Mouse (Mus musculus) cerebellum, postnatal 10 days (tissue): ENCODE results near the gene Wdfy3.
A peak's percentile ranks its signal among the peaks of the same experiment; 100 is the strongest.
"Not testable (repeated sequence)": the region's sequence is repeated elsewhere in the genome, so short reads cannot be mapped to it uniquely, and the experiment has no call there.

Experiments used
- DNase-seq, 2 experiments: peaks; one replicate each; pipeline ENCODE4 v3.0.0; 2021; ENCODE audit warnings: mixed read lengths in 2 of 2

Wdfy3 gene

DNA sequence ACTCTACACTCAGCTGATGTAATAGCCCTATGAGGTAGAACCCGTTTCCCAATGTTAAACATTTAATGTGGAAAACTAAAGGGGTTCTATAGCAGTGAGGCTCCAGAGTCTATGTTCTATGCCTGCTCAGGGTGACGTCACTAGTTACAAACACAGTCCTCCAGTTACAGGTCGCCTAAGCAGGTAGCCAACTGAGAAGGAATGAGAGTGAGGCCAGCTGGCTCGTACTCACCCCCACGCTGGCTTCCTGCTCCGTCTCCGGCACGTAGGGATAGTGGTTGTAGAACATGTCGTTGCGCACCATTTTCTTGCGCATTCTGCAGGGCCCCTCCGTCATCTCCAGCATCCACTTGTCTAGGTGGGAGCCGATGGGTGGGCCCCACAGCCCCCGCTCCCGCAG is 187.5 kb downstream of the Wdfy3 start:
- peak; percentile 26 to 27 for DNase-seq

DNA sequence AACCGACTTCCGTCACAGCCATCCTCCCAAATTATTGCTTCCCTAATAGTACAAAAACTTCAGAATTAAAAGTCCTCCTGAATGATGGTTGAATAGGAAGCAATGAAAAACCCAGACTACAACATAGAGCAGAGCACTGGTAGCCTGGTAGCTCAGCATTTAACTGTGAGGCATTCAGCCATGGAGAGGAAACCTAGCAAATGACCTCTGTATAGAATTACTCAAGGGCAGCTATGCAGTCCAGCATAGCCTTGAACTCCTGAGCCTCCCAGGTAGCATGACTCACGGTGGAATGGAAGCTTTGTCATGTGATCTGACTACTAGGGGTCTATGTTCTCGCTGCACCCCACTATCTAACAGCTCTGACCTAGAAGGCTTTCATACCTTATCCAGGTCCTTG is 189.8 kb downstream of the Wdfy3 start:
- no peak for DNase-seq

DNA sequence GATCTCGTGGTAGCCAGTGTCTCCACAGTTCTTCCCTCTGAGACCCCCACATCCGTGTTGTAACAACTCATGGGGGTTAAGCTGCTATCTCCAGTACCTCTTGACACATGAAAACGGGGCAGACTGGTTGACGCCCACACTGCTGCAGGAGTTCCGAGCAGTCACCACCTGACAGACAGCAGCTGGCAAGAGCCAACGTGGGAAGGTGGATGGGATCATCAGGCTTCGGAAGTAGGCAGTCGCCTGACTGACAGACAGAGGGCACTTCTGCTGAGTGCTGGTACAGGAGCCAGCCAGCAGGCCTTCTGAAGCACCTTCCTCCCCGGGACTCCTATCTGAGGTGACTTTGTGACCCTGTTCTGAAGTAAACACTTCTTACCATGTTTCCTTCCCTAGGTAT is 191.3 kb downstream of the Wdfy3 start:
- DNase-seq = no peak

DNA sequence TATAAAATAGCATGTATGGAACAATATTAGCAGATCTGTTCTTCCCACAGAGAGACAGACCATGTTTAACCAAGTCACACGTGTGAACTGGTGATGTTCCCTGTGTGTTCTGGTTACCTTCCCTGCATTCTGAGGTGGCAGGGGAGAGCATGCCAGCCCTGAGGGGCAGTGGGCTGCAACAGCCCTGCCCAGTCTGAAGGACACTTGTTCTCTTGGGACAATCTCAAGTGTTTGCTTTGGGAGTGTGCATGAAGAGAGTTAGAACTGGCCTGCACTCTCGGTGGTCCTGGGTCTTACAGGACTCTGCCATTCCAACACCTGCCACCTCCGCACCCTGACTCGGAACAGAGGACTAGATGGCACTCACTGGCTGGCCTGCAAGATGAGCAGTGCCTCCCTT is 193.5 kb downstream of the Wdfy3 start:
- DNase-seq = no peak

DNA sequence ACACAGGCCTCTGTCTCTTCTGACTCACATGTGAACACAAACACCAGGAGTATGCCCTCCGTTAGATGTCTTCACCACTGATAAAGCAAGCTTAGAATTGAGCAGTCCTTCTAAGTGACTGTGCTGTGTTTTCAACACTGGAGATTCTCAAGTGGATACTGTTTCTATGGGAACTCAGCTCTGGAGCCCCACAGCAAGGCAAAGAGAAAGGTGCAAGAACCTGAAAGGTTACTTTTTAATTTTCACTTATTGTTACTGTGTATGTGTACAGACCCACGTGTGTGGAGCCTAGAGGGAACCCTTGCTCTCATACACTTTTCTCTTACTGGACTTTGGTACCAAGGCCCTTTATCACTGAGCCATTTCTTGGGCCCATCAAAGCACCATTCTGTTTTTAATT is 203.0 kb downstream of the Wdfy3 start:
- no peak for DNase-seq

DNA sequence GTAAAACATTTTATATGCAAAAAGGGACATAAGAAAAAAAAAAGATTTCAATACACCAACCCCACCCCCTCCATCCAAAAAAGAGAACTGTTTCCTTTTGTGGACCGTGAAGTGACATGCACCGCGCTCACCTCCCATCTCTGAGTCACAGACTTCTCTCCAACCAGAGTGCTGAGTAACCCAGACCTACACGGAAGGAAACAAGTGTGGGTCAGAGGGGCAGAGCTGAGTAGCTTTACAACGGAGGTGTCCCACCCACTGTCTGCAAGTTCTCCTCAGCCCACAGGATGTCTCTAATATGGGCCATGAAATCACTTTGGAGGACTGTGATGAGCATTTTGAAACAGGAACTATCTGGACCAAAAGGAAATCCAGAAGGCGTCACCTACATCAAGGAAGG is 205.8 kb downstream of the Wdfy3 start:
- no peak for DNase-seq

DNA sequence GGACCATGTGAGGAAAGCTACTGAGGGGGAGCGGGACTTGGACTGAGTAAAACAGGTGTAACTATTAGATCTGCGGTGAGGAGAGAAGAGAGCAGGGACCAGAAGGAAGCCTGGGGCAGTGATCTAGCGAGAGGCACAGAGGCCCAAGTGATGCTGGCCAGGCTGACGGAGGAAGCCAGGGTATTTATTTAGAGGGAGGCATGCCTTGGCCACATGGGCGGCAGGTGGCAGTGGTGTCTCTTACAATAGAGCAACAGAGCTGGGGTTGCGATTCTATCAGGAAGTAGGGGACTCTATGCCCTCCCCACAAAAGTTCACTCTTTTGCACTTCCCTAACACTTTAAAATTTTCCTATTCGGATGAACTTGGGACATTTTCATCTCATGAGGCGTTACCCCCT is 207.1 kb downstream of the Wdfy3 start:
- no peak for DNase-seq

DNA sequence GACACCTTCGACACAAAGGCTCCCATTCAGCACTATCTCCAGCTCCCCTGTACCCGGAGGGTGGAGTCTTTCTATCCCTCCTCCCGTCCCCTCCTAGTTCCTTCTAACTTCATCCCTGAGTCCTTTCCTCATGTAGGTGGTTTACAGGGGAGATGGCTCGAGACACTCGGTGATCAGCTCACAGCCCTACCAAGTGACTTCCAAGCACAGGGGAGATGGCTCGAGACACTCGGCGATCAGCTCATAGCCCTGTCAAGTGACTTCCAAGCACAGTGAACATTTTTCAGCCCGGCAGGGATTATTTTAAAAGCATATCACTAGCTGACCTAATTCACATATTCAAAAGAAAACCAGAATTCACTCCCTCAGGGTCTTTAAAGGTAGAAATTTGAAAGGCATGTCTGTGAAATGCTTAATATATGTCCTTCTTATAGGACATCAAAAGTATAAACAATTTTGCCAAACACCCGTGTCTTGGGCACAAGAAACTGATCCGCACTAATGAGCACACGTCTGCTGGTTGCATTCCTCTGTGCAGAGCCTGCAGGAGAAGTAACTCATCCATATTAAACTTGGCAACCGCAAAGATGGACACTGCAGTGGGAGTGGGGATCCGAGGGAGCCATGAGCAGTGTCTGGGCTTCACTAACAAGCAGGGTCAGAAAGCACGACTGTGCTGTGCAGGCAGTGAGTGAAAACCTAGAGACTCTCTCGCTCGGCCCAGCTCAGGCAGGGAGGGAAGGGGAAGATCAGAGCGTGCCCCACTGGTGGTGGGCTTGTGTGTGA is 207.7 kb downstream of the Wdfy3 start:
- DNase-seq = no peak

DNA sequence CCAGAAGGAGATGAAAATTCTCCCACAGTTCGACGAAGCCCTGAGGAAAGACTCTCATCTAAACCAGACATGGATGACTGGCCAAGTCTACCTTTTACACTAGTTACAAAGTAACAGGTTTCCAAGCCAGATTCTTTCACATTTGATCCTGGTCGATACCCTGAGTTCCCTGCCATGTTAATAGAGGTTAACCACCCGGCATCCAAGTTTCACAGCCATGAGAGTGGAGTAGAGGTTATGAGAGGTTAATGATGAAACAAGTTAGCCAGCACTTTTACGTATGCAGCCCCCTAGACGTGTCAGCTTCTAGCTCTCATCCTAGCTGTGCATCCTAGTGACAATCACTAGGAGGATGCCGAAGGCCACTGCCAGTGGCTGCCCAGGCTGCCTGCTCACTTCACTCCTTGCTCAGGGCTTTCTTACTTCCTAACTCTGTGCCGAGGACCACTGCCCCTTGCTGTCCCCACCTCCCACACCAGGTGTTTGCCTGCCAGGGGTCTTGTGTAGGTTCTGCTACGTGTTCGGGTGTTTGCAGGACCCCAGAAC is 210.8 kb downstream of the Wdfy3 start:
- DNase-seq = no peak

DNA sequence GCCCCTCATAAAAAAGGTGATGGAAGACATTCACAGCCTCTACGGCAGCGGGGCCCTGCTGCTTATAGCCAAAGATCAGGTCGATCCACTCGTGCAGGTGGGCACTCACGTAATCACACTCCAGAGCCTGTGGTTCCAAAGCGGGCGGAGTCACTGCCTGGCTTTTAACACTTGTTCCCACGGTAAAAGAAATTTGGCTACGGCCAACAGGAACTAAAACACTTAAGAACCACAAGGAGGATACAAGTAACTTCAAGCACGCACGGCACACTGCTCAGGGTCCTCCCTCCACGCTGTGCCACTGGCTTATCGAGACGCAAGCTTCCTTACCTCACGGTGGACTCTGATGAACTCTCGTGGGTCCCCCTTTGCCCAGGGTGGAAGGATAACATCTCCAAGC is 214.2 kb downstream of the Wdfy3 start:
- DNase-seq = no peak

DNA sequence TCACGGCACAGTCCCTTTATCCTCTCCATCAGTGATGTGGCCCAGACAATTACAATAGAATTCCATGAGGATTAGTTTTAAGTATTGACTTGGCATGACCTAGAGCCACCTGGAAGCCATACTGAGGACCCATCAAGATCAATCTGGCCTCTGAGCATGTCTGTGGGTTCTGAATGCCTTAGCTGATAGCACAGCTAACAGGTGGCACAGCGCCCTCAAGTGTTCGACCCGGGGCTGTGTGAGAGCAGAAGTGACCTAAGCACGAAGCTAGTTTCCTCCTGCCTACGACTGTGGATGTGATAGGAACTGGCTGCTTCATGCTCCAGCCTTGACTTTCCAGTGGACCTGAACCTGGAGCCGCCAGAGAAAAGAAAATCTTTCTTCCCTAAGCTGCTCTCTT is 215.1 kb downstream of the Wdfy3 start:
- peak; percentile 36 to 50 for DNase-seq

DNA sequence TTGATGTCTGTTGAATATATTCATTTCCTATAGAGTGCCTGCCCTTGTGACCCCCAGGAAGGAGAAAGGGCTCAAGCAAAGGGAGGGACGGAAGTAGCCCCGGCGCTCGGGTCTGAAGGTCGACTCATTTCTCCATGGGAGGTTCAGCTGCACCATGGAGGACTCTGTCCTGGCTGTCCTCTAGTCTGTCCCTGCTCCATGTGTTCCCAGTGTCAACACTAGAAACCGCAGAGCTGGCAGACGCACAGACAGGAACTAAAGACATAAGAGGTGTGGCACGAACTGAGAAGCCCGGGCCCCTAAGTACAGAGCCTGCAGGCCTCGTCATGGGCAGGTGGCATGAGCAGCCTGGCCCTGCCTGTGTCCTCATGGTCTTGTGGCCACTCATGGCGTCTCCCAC is 215.6 kb downstream of the Wdfy3 start:
- DNase-seq = no peak

DNA sequence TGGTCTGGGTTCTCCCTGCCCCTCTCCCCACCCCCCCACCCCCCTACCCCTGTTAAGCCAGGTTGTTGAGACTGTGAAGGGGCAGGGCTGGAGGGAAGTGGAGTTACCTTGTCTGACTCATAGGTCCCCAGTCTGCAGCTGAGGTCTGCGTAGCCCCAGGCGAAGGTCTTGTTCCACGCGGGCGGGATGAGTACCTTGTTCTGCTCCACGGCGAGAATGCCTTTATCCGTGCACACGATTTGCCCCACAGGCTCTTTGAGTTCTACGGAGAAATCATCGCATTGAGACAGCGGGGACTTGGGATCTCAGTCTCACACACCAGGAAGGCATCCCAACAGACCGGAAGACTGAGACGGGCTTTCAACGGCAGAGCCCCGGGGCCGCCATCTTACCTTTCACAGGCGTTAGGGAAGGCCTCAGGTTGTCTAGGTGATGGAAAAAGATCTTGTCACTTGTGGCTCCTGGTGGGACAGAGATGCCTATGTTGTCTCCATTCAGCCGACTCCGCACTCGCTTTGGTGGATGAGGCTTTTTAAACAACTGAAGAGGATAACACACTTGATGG is 217.5 kb downstream of the Wdfy3 start:
- no peak for DNase-seq

DNA sequence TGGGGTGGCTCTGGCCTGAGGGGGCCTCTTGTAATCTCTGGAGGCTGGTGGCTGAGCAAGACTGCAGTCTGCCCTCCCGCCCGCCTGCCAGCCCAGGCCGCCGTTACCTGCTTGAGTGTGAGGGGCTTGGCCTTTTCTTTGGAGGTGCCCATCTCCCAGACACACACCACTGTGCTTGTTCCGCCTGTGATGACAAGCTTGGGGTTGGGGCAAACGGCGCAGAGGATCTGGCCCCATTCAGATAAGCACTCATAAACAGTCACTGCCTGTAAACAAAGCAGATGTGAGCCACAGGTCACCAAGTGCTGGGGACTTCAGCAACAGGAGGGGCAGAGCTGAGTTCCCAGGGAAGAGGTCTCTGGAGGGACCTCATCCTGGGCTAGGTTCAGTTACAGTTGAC is 218.6 kb downstream of the Wdfy3 start:
- no peak for DNase-seq

DNA sequence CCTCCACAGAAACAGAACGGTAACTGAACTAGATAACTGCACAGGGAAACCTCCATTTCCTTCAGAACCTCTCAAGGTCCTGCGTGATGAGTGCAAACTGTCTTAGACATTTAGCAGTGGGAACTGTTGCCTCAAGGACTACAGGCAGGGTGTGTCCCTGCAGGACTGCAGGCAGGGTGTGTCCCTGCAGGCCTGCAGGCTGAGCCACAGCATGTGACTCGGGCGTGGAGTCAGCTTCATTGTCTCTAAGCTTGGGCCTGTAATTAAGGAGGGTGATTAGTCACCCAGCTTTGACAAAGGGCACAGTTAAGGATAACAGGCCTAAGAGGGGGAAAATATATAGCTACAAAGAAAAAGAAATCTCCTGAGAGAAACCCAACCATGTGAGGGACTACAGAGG is 222.0 kb downstream of the Wdfy3 start:
- no peak for DNase-seq

DNA sequence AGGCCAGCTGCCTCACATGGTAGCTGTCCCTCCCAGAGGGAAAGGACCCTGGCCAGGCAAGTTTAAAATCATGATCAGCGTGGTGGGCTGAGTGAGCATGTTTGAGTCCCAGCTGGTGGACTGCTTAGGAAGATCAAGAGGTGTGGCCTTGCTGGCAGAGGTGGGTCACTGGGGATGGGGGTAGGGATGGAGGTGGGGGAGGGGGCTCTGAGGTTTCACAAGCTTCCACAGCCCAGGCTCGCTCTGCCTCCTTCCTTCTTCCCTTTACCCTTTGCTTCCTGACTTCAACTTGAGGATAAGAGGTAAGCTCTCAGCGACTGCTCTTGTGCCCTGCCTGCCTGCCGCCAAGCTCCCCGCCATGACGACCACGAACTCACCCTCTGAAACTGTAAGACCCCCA is 222.4 kb downstream of the Wdfy3 start:
- no peak for DNase-seq

DNA sequence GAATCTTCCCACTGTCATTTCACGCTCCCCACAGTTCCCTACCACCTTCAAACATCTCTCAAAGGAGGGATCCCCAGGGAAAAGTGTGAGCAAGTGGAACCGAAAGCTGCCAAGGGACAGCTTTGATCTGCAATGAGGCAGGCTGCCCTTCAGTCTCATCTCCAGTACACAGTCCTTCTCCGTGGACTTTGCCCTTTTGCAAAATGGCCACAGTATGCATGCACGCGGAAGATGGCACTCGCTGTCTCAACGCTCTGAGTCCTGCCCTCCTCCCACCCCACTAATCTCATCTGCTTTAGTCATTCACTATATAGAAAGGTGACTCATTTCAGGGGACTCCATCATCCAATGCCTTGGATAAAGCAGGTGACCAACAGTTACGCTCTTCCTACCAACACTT is 223.8 kb downstream of the Wdfy3 start:
- no peak for DNase-seq

DNA sequence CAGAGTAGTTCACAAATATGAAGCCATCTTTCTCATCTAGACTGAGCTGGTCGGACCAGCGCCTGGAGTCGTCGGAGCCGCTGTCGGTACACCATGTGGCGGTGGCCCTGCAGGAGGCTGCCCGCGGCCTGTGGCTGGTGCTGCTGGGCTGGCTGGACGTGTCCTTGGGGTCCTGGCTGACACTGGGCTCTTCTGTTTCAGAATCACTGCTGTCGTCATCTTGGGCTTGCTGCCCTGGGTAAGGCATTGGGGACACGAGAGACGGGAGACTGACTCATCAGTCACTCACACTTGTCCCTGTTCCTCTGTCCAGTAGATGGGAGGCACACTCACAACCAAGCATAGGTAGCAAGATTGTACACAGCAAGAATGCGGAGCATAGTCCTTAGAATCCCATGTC is 224.7 kb downstream of the Wdfy3 start:
- DNase-seq = no peak

DNA sequence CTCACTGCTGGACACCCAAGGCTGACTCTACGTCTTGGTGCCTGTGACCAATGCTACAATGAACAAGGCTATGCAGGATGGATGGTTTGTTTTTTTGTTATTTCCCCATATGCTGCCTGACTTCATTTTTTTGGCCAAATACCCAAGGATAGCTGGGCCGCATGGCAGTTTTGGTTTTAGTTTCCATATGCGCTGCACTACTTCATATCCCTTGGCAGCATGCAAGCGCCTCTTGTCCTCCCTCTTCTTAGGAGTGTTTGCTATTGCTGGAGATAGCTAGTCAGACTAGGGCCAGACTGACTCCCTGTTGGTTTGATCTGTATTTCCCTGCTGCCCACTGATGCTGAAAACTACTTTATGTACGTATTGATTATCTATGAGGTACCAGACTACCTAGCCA is 229.2 kb downstream of the Wdfy3 start:
- no peak for DNase-seq

DNA sequence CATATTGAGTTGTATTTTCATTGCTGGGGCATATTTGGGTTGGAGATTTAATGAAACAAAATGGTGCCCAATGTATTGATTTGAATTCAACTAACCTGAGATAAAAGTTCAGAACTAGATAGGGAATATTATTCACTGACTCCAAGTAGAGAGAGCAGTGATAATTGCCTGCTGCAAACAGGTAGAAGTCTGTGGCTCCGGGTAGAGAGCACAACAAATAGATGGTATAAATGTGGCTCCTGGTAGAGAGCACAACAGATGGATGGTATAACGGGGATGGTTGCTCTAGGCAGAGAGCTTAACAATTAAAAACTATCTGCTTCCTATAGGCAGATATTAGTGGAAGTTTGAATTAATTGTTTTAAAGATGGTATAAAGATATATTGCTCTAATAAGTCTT is 232.1 kb downstream of the Wdfy3 start:
- DNase-seq = not testable (repeated sequence)

DNA sequence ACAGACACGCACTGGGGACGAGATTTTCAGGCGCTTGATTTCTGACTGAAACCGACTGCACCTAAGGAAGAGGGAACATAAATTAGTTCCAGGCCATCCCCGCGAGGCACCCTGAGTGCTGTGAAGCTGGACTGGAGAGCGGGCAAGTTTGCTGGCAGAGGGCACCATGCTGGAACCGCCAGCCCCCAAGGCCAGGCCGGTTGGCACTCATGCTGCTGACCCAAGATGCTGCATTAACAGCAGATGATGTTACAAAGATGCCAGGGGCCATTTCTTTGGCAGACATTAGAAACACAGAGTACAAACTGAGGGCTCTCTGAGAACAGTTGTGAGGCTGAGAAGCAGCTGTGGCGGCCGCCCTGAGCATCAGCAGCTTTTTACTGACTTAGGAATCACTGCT is 233.5 kb downstream of the Wdfy3 start:
- DNase-seq = peak in 1 of 2 experiments; percentile 40

DNA sequence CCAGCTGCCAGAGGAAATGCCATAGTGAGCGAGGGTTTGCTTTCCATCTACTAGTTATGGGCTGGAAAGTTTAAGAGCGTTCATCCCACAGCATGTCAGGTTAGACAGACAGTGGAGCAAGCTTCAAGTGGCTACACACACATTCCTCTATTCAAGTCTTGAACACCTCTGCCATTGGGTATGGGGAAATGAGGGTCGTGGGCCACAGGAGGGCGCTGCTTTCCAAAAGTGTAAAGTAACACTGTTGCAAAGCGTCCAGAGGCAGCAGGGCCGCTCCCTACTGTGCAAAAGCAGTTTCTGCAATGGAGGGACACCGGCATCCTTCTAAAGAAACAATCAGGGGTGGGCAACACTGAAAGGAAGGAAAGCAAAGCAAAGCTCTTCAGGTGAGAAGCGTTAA is 235.8 kb downstream of the Wdfy3 start:
- DNase-seq = no peak

DNA sequence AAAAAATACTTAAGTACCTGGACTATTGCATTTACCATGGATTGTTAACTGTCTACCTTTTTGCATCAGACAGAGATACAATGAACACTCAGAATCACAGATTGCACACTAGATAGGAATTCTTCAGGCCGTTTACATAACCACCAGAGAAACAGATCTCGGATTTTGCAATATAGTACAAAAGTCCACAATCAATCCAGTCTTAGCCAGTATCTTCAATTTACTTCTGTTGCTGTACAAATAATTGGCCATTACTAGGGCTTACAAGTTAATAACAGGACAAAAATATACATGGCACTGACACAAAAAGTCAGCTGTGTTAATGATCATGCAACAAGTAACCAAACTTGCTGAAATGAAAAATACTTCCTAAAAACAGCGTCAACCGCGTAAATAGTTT is 236.7 kb downstream of the Wdfy3 start:
- DNase-seq = no peak

DNA sequence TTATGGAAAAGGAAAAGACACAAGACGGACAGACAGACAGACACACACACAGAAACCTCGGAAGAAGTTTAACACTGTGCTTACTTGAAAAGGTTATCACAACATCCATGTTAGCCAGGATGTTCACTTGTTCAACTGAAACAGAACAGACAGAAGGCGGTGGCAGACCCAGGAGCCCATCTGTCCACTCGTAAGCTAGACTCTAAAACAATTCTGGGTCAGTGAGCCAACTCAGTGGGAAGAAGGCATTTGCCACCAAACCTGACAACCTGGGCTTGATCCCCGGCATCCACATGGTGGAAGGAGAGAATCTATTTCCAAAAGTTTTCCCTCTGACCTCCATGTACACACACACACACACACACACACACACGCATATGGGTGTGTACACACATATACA is 237.7 kb downstream of the Wdfy3 start:
- no peak for DNase-seq

DNA sequence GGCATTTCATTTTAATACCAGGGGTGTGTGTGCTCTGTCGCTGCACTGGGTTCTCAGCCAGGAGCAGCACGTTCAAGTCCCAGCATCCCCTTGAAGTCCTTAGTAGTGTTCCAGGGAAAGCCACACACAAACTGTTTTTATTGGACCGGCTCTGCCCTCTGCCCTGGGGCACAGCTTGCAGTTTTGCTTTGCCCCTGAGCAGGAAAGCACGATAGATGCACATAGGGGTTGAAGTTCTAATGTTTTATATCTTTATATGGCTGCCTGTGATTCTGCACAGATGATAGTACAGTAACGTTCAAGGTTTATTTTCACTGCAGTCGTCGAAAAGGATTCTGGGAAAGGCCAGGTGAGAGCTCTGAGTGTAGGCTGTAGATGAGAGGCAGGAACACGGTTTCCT is 239.5 kb downstream of the Wdfy3 start:
- DNase-seq = no peak
